Mouse (Mus musculus) MN1 (cell line): Measurements from ENCODE around the gene Herpud1.

ENCODE experiments used
- DNase-seq: peaks from one replicate; pipeline ENCODE4 v3.0.0-alpha.2; 2016; ENCODE audit warnings: low spot score

The Herpud1 gene

DNA sequence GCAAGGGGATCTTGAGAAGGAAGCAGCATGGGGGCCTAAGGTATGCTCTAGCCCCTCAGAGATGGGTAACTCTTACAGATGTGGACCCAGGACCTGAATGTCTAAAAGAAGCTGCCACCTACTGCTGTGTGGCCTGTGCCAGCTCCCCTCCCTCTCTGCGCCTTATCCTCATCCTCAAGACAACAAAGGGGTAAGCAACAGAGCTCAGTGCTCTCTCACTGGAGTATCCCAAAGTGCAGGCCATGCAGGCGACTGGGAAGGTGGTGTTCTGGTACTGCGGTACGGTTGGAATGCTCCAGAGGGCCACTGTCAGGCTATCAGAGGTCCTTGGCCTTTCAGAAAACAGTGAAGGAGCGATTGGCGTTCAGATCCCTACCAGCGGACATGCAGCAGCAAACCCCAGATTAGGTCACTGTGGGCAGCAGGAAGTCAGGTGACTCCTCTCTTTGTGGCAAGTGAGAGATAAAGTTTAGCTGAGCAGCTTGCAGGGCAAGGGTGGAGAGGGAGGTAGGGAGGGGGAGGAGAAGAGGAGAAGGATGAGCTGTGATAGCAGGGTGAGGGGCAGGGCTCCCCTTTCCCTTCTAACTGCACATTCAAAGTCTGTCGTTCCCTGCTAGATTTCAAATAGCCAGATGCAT is 22.3 kb downstream of the Herpud1 start:
- no peak for DNase-seq

DNA sequence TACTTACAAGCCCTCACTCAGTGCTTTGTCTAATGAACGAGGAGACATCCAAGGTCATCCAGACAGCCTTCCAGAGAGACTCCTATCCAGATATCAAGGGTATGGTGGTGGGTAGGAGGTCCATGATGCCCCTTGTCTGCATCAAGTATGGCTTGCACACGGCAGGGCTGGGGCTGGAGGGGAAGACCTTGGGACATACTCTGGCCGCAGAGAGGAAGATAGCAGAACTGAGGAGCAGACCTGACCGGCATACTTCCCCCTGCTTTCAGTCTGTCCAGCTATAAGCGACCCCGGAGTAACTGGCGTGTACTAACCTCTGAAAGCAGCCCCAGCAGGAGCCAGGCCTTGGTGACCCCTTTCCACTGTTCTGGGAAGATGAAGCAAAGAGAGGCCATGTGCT is 23.3 kb downstream of the Herpud1 start:
- DNase-seq = no peak

DNA sequence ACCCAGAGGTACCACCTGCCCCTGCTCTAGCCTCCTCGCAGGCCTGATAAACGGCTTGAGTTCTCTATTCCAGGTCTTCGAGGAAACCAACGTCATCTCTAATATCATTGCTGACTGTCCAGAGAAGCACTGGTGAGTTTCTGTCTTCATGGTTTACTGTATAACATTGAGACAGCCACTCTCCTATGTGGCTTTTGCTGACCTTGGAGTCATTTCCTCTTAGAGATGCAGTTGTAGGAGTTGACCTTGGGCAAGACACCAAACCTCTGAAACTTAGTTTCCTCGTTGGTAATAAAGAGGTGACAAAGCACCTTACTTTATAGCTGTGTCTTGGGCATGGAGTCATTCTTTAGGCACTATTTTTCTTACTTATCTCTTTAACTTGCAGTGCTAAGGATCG is 26.3 kb downstream of the Herpud1 start:
- DNase-seq = no peak

DNA sequence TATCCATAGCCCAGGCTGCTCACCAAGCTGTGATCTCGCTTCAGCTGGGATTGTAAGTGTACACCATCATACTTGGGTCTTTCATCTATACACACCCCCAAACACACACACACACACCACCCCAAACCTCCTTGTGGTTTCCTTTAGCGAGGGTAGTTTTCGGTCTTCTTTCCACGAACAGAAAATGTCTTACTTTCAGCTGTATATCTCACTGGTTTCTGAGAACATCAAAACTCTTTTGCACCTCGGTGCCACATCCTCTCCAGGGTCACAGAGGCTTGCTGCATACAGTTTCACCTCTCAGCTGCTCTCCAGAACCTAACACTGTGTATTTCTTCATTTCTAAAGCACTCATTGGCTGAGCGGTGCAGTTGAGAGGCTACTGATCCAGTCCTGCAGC is 27.3 kb downstream of the Herpud1 start:
- no peak for DNase-seq

GRCm38 (mm10) chr8:94415218-94415617 is 29.0 kb downstream of the Herpud1 start:
- DNase-seq = no peak

GRCm38 (mm10) chr8:94418017-94418416 is 31.8 kb downstream of the Herpud1 start:
- DNase-seq = no peak

GRCm38 (mm10) chr8:94422270-94422669 is 36.0 kb downstream of the Herpud1 start:
- no peak for DNase-seq

DNA sequence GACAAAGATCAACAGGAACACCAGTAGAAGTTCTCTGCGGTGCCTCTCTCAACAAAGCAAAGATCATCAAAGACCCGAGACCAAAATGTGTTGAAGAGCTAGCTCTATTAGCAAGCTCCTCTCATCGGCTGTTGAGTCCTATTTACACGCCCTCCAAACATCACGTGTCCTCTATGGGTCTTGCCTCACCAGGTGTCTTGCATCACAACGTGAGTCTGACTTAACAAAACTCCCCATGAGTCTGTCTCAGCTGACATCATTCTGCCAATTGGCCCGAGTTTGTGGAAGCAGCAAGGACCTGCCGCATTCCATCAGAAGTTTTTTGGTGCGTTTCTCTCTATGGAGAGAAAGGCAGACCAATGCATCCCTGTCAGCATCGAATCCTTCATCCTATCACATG is 41.7 kb downstream of the Herpud1 start:
- DNase-seq = no peak

- no peak for DNase-seq
Measured at GRCm38 (mm10) chr8:94428420-94428819, 42.2 kb downstream of the Herpud1 start.

DNA sequence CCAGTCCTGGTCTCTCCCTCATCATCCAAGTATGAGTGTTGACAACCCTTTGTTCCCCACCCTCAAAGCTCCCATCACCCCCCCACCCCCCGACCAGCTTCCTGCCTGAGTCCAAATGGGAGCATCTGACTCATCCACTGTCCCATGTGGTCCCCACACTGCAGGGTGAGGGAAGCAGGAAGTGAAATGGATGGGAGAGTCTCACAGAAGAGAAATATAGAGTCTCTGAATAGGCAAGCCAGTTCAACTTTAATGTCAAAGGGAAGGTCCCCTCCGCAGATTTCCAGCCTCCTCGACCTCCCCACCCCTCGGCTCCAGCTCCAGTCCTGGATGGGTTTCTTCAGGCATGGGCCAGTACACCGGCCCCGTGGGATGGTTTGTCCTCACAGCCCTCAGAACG is 43.1 kb downstream of the Herpud1 start:
- DNase-seq = no peak

GRCm38 (mm10) chr8:94432212-94432611 is 46.0 kb downstream of the Herpud1 start:
- no peak for DNase-seq

- DNase-seq = peak; percentile 61
Measured at GRCm38 (mm10) chr8:94433981-94434466, 47.8 kb downstream of the Herpud1 start, which contains the start of gene Nlrc5. Nlrc5 (plus strand) TSS chr8:94434356.

- no peak for DNase-seq
Measured at GRCm38 (mm10) chr8:94434958-94435357, 48.7 kb downstream of the Herpud1 start.

DNA sequence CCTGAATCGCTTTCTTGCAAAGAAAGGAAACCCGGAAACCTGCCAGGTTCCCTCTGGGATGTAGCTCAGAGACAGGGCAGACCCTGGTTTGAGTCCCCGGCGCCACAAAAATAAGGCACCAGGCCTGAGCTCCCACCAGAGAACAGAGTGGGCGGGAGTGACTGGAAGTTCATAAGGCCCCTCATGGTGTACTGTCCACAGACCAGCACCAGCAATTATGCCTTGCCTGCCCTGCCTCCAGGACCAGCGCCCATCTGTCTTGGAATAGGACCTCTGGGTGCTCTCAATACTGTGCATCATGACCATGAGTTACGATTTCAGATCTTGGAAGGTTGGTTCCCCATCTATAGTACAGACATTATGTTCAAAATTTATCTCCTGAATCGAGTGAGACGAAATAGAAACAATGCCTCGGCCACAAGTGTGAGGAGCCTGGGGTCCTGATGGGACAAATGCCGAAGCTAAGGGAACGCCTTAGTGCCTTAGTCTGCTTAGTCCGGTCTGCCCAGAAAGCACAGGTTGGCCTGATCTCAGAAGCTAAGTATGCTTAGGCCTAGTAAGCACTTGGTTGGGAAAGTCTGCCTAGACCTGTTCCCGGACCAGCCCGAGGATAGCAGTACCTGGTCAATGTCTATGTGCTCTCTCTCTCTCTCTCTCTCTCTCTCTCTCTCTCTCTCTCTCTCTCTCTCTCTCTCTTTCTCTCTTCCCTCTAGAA is 49.3 kb downstream of the Herpud1 start:
- DNase-seq = no peak

GRCm38 (mm10) chr8:94436112-94436572 is 49.9 kb downstream of the Herpud1 start:
- no peak for DNase-seq

GRCm38 (mm10) chr8:94436900-94437299 is 50.7 kb downstream of the Herpud1 start:
- DNase-seq = no peak

DNA sequence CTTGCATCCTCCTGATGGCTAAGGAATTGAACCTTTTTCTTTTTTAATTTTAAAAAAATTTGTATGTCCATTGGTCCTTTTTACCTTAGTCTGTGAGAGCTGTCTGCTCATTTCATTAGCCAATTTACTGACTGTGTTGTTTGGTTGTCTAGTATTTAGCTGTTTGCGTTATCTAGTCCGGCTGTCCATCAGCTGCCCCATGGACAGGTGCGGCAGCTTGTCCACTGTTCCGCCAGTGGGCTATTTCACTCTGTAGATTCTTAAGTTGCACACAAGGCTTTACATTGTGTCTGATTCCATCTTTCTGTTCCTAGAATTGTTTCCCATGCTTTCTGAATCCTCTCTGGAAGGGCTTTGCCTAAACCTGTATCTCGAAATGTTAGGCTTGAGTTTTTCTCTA is 52.4 kb downstream of the Herpud1 start:
- DNase-seq = no peak

GRCm38 (mm10) chr8:94439691-94440090 is 53.5 kb downstream of the Herpud1 start:
- DNase-seq = no peak

DNA sequence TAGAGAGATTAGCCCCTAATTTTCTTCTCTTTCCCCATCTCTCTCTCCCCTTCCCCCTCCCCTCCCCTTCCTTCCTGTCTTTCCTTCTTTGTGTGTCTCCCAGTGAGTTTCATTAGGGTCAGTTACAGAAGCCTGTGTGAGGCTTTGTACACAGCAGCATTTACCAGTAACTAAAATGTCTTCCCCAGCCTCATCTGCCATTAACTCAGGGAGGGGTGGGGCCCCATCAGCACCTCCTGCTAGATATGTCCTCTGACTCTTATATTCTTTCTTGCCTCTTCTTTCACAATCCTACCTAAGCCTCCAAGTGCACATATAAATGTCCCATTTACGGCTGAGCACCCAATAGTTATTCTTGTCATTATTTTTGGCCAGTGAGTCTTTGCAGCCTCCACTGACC is 54.2 kb downstream of the Herpud1 start:
- no peak for DNase-seq

DNA sequence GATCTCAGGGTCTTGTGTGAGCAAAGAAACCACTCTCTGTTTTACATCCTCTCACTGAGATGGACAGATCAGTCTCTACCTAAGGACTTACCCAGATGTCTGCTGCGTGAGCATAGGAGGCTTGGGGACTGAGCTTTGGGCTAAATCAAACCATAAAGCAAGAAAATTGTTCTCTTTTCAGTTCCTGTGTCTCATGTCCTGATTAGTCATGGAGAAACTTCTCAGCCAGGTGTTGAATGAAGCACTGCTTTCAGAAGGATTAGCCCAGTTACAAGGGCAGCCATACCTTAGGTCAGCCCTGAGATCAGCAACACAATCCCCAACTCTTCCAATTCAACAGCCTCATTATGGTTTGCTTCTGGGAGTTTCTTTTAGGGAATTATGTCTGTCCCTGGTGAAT is 55.4 kb downstream of the Herpud1 start:
- DNase-seq = no peak

- DNase-seq = no peak
Measured at GRCm38 (mm10) chr8:94443153-94443552, 56.9 kb downstream of the Herpud1 start.

DNA sequence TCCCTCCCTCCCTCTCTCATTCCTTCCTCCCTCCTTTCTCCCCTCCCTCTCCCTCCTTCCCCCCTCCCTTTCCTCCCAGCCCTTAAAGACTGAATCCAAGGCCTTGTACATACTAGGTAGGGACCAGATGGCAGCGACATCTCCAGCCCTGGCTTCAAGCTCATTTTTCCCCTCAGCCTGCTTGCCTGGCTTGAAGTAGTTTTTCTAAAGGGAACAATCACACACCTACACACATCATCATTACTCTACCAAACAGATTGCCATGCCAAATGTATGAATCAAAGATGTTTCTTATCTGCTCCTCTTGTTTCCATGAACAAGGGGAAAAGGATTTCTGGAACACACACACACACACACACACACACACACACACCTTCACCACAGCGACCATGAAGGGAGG is 58.2 kb downstream of the Herpud1 start:
- no peak for DNase-seq
